Mouse (Mus musculus) forebrain, embryonic 12.5 days (tissue): ENCODE results near the gene Dgke. TPM values are rescaled to one million over a fixed set of nuclear protein-coding genes. Genes with fewer than 3 reads are reported as not detected.
"Not testable (repeated sequence)": the region's sequence is repeated elsewhere in the genome, so short reads cannot be mapped to it uniquely, and the experiment has no call there.

Source experiments
- ATAC-seq: fragments of 200-750 bp; cut with Nextera tagmentation; 2 replicates; pipeline ENCODE4 v1.8.0; 2017; ENCODE audit warnings: moderate TSS enrichment; ENCODE audit not compliant: low FRiP score
- H3K27ac ChIP-seq: fragments of 300-500 bp; sonication (generic); 2 replicates; pipeline ENCODE4 v1.5.1; 2016; ENCODE audit warnings: mild to moderate bottlenecking
- H3K27me3 ChIP-seq: fragments of 300-500 bp; sonication (generic); 2 replicates; pipeline ENCODE4 v1.6.1; 2016; ENCODE audit warnings: mild to moderate bottlenecking
- H3K36me3 ChIP-seq: fragments of 300-500 bp; sonication (generic); replicated peaks from 2 replicates; pipeline ENCODE4 v1.6.1; 2016; ENCODE audit warnings: mild to moderate bottlenecking
- H3K4me1 ChIP-seq: fragments of 300-500 bp; sonication (generic); 2 replicates; pipeline ENCODE4 v1.6.1; 2016
- H3K4me2 ChIP-seq: fragments of 300-500 bp; sonication (generic); 2 replicates; pipeline ENCODE4 v1.6.1; 2016; ENCODE audit warnings: mild to moderate bottlenecking, moderate library complexity
- H3K4me3 ChIP-seq: fragments of 300-500 bp; sonication (generic); replicated peaks from 2 replicates; pipeline ENCODE4 v1.5.1; 2016; ENCODE audit warnings: mild to moderate bottlenecking
- H3K9ac ChIP-seq: fragments of 300-500 bp; sonication (generic); 2 replicates; pipeline ENCODE4 v1.6.1; 2016; ENCODE audit warnings: mild to moderate bottlenecking
- H3K9me3 ChIP-seq: fragments of 300-500 bp; sonication (generic); 2 replicates; pipeline ENCODE4 v1.6.1; 2016
- WGBS: fragments of 180-500 bp; shearing (Covaris S2); methylation state at CpG from one replicate; pipeline ENCODE4 v1.1.7; 2016; 5-methylcytosine and 5-hydroxymethylcytosine counted together
- polyA plus RNA-seq: library from polyadenylated mRNA; unstranded; fragments of >200 nt; fragmentation: Nextera tagmentation; extraction: Ambion mirVana; gene quantifications from 2 replicates; pipeline ENCODE4 v1.2.1, GENCODE M21; 2016

Dgke gene
- 7.4 and 9.2 TPM in 2 replicates for polyA plus RNA-seq

DNA sequence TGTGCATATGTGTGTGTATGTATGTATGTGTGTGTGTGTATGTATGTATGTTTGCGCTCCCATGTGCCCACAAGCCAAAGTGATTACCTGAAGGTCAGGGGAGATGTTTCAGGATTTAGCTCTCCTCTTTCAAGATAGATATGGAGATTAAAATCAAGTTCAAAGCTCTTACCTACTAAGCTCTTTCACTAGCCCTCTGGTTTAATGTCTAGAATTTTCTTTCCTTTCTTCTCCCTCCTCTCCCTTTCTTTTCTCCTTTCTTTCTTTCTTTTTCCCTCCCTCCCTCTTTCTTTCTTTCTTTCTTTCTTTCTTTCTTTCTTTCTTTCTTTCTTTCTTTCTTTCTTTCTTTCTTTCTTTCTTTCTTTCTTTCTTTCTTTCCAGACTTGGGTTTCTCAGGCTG is at the start of gene Dgke:
Gene Dgke (minus strand): TSS at position 101 of the 400 bp plus-strand sequence.
- H3K27me3 ChIP-seq, result no peaks in the 10 kb centered on the region
- H3K9me3 ChIP-seq, result no peaks in the 10 kb centered on the region
- H3K4me1 ChIP-seq, result no peaks in the 10 kb centered on the region
- H3K4me3 ChIP-seq, result no peak within 1 kb of the TSS
- H3K27ac ChIP-seq, result no peak within 1 kb of the TSS
- no peak for ATAC-seq
- H3K9ac ChIP-seq, result no peak within 1 kb of the TSS
- WGBS, result 100% methylated on average over 1 of the region's 1 CpGs
- H3K4me2 ChIP-seq, result no peak within 1 kb of the TSS
- no peaks in the 10 kb centered on the region for H3K36me3 ChIP-seq

- no peak overlapping the region for H3K4me3 ChIP-seq
- H3K27ac ChIP-seq, result no peak overlapping the region
- 38% methylated on average over 12 of the region's 12 CpGs for WGBS
- ATAC-seq, result no peak
- no peak overlapping the region for H3K4me2 ChIP-seq
- no peaks in the 10 kb centered on the region for H3K9me3 ChIP-seq
- no peak overlapping the region for H3K9ac ChIP-seq
- no peaks in the 10 kb centered on the region for H3K36me3 ChIP-seq
- 0 out of 2 replicates have a peak, but pooled peaks cover 2% of the 10 kb centered on the region for H3K27me3 ChIP-seq
- no peaks in the 10 kb centered on the region for H3K4me1 ChIP-seq
Measured at GRCm38 (mm10) chr11:89107180-89107807, 40.6 kb upstream of the Dgke start.

DNA sequence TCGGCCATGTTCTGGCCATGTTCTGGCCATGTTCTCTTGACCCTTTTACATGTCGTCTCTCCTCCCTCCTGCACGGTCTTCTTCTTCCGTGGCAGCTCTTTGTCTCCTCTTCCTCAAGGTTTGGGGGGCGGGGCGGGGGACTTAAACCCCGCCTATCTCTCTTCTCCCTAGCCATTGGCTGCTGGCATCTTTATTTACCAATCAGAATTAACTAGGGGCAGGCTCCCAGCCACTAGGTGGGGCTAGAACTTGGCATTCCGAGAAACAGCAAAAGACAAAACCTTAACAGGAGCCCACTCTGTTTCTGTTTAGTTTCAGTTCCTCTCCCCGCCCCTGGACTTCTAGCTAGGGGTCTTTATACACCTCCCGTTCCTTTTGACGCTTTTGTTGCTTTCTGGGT is 39.2 kb upstream of the Dgke start:
- WGBS, result 87% methylated on average over 11 of the region's 11 CpGs

DNA sequence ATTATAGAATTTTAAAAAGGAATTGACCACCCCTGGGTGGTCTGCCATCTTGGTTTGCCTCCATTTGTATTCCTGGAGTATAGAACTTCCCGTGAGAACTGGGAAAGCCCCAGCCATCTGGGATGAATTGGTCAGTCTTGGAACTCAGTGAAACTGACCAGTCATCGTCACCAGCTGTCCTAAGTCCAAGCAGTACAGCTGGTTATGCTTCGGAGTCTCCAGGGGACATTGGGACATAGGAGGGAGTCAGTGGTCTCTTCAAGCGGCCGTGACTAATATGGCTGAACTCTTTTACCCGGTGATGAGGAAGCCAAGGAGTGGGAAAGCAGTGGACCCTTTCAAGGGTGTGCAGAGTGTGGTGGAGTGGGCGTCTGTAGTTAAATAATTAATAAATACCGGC is 38.6 kb upstream of the Dgke start:
- 96% methylated on average over 8 of the region's 8 CpGs for WGBS
- Histone ChIP-seq H3K4me1 (no peaks in the 10 kb centered on the region), H3K4me3 (no peak overlapping the region), H3K4me2 (no peak overlapping the region), H3K27ac (no peak overlapping the region), H3K9ac (no peak overlapping the region), H3K27me3 (0 out of 2 replicates have a peak, but pooled peaks cover 2% of the 10 kb centered on the region), H3K36me3 (no peaks in the 10 kb centered on the region), H3K9me3 (no peaks in the 10 kb centered on the region)
- ATAC-seq, result no peak

More for the DNA sequence above, 39.2 kb upstream of the Dgke start:
- Histone ChIP-seq H3K4me1 (no peaks in the 10 kb centered on the region), H3K4me2 (no peak overlapping the region), H3K9ac (no peak overlapping the region), H3K36me3 (no peaks in the 10 kb centered on the region), H3K27ac (no peak overlapping the region), H3K27me3 (0 out of 2 replicates have a peak, but pooled peaks cover 2% of the 10 kb centered on the region), H3K9me3 (no peaks in the 10 kb centered on the region), H3K4me3 (no peak overlapping the region)
- ATAC-seq, result no peak

DNA sequence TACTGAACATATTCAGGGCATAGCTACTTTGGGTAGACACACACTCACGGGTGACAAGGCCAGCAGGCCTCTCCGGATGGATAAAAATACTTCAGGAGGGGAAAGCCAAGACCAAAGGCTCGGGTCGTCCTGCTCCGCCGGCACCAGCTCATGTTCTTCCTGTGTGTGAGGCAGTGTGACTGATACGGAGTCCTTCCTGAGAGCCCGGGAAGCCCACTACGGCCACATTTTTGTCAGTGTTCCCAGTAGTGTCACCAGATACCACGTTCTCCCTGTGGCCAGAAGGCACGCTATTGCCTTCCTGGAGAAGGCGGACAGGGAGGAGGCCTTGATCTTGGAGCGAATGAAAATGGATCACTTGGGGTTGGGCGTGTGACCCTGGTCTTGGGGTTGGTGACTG is 36.5 kb upstream of the Dgke start:
- no peaks in the 10 kb centered on the region for H3K27me3 ChIP-seq
- no peaks in the 10 kb centered on the region for H3K9me3 ChIP-seq
- no peak overlapping the region for H3K27ac ChIP-seq
- H3K9ac ChIP-seq, result no peak overlapping the region
- H3K4me2 ChIP-seq, result no peak overlapping the region
- no peaks in the 10 kb centered on the region for H3K4me1 ChIP-seq
- H3K36me3 ChIP-seq, result no peaks in the 10 kb centered on the region
- 95% methylated on average over 14 of the region's 14 CpGs for WGBS
- no peak for ATAC-seq
- no peak overlapping the region for H3K4me3 ChIP-seq

DNA sequence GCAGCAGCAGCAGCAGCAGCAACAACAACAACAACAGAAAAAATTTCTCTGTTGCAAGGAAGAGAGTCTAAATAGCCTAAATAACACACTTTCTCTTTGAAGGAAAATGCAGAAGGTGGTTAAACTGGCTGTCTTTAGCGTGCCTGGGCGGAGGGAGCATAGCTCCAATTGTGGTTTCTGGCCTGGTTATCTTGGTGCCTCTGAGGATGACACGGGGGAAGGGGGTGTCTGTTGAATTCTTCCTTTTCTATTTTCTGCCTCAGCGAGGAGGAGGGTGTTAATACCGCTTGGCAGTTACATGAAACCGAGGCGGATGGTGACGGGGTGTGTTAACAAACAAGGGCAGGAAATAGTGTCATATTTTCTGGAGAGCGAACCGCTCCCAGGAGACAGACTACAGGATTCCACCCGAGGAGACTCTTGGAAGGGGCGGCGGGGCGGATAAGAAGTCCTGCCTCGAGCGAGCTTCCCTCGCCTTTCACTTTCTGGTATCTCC is 34.2 kb upstream of the Dgke start:
- no peak overlapping the region for H3K27ac ChIP-seq
- ATAC-seq, result no peak
- H3K4me2 ChIP-seq, result peak overlapping the region; percentile 33
- H3K9ac ChIP-seq, result no peak overlapping the region
- no peaks in the 10 kb centered on the region for H3K4me1 ChIP-seq
- no peak overlapping the region for H3K4me3 ChIP-seq
- WGBS, result 45% methylated on average over 17 of the region's 17 CpGs
- no peaks in the 10 kb centered on the region for H3K27me3 ChIP-seq
- H3K36me3 ChIP-seq, result no peaks in the 10 kb centered on the region
- no peaks in the 10 kb centered on the region for H3K9me3 ChIP-seq

DNA sequence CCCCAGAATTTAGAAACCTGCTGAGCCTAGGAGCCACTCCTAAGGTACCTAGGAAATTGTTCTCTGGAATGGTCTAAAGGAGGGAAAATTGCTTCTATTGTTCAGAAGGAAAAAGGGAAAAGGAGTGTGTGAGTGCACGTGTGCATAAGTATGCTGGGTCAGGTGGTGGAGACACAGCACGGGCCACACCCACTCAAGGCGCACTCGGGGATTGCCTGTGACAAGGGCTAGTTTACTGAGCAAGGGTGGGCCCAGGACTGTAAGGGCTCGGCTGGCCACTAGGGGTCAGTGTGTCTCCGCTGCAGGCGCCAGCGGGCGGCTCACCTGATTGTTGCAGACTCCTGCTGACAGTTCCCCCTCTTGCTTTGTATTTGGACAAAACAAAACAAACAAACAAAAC is 33.8 kb upstream of the Dgke start:
- Histone ChIP-seq H3K4me3 (no peak overlapping the region), H3K9ac (no peak overlapping the region), H3K27ac (no peak overlapping the region)

DNA sequence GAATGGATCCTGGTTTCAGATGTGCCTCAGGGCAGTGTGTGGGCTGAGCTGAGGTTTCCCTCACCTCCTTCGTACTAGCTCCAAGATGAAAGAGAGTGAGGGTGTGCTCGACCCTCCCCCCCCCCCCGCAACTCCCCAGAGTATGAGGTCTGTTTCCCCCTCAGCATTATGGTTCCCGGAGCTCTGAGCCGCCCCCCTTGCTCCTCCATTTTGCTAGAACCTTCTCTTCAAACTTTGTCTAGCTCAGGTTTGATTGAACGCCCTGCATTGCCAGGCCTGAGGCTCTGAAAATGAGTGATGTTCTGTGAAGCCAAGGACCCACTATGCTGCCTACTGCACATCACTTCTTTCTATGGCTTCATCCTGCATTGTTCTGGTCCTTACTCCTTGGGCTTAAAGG is 32.3 kb upstream of the Dgke start:
- Histone ChIP-seq H3K4me2 (no peak overlapping the region), H3K36me3 (no peaks in the 10 kb centered on the region), H3K27ac (no peak overlapping the region), H3K9ac (no peak overlapping the region), H3K27me3 (no peaks in the 10 kb centered on the region), H3K4me1 (no peaks in the 10 kb centered on the region), H3K9me3 (no peaks in the 10 kb centered on the region), H3K4me3 (no peak overlapping the region)
- ATAC-seq, result no peak
- WGBS, result 81% methylated on average over 6 of the region's 6 CpGs

More for the DNA sequence above, 33.8 kb upstream of the Dgke start:
- Histone ChIP-seq H3K4me2 (peak overlapping the region; percentile 33), H3K27me3 (no peaks in the 10 kb centered on the region), H3K36me3 (no peaks in the 10 kb centered on the region), H3K4me1 (no peaks in the 10 kb centered on the region), H3K9me3 (no peaks in the 10 kb centered on the region)
- ATAC-seq, result peak; percentile 82
- WGBS, result 2% methylated on average over 9 of the region's 9 CpGs

GRCm38 (mm10) chr11:89098083-89098835 is 31.6 kb upstream of the Dgke start:
- H3K27me3 ChIP-seq, result no peaks in the 10 kb centered on the region
- no peak overlapping the region for H3K4me3 ChIP-seq
- no peak overlapping the region for H3K4me2 ChIP-seq
- no peak for ATAC-seq
- no peak overlapping the region for H3K27ac ChIP-seq
- no peaks in the 10 kb centered on the region for H3K36me3 ChIP-seq
- no peaks in the 10 kb centered on the region for H3K4me1 ChIP-seq
- H3K9me3 ChIP-seq, result no peaks in the 10 kb centered on the region
- no peak overlapping the region for H3K9ac ChIP-seq
- 86% methylated on average over 17 of the region's 17 CpGs for WGBS

DNA sequence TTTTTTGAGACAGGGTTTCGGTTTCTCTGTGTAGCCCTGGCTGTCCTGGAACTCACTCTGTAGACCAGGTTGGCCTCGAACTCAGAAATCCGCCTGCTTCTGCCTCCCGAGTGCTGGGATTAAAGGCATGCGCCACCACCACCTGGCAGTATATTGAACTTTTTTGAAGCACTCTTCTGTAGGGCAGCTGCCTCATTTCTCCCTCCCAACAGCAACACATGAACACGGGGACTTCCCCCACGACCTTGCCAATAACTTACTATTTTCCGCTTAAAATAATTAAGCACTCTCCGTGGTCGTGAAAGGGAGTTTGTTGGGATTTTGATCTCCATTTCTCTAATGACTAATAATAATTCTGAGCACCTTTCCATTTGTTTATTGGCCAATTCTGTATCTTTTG is 30.6 kb upstream of the Dgke start:
- WGBS, result 88% methylated on average over 10 of the region's 10 CpGs
- H3K9ac ChIP-seq, H3K27me3 ChIP-seq, H3K27ac ChIP-seq, H3K36me3 ChIP-seq, H3K4me2 ChIP-seq, ATAC-seq, H3K4me3 ChIP-seq, H3K9me3 ChIP-seq, H3K4me1 ChIP-seq: not testable (repeated sequence)

- Histone ChIP-seq H3K4me2 (no peak overlapping the region), H3K9ac (no peak overlapping the region), H3K27me3 (no peaks in the 10 kb centered on the region), H3K9me3 (no peaks in the 10 kb centered on the region), H3K4me3 (no peak overlapping the region), H3K4me1 (no peaks in the 10 kb centered on the region), H3K36me3 (no peaks in the 10 kb centered on the region), H3K27ac (no peak overlapping the region)
- ATAC-seq, result no peak
- WGBS, result 80% methylated on average over 3 of the region's 3 CpGs
Measured at GRCm38 (mm10) chr11:89095306-89095705, 28.7 kb upstream of the Dgke start.

DNA sequence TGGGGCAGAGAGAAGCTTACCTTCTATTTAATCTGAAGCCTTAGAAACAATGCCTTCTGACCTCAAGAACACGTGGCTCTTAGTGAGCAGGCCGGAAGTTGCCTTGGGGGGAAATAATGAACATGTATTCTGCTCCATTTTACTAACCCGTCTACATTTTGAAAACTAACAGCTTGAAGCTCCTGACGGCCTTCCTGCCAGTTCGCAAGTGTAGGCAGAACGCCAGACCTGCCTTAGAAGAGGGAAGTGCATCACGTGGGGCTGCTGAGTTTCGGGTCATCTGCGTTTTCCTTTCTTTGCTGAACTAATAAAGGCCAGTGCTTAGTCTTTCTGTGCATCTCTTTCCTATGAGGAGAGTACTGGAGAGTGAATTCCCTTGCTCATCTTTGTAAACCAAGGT is 26.1 kb upstream of the Dgke start:
- 82% methylated on average over 9 of the region's 9 CpGs for WGBS

GRCm38 (mm10) chr11:89090359-89090758 is 23.7 kb upstream of the Dgke start:
- not testable (repeated sequence) for H3K27ac ChIP-seq, H3K27me3 ChIP-seq, H3K4me1 ChIP-seq, H3K4me3 ChIP-seq, H3K36me3 ChIP-seq, H3K4me2 ChIP-seq, H3K9me3 ChIP-seq, H3K9ac ChIP-seq, ATAC-seq
- WGBS, result 84% methylated on average over 6 of the region's 7 CpGs

More for the DNA sequence above, 26.1 kb upstream of the Dgke start:
- Histone ChIP-seq H3K4me1 (no peaks in the 10 kb centered on the region), H3K36me3 (no peaks in the 10 kb centered on the region), H3K9me3 (no peaks in the 10 kb centered on the region), H3K9ac (no peak overlapping the region), H3K4me2 (no peak overlapping the region), H3K27ac (no peak overlapping the region), H3K27me3 (no peaks in the 10 kb centered on the region), H3K4me3 (no peak overlapping the region)
- ATAC-seq, result no peak
